Mouse (Mus musculus) bone marrow macrophage, adult 2 months (primary cell): ENCODE data around the gene D8Ertd738e.

Experiments
- CTCF ChIP-seq: IDR thresholded peaks from 2 replicates; pipeline ENCODE4 v1.5.1; 2012; ENCODE audit warnings: low read depth, mild to moderate bottlenecking, low read length, moderate library complexity
- POLR2A ChIP-seq: IDR thresholded peaks from 2 replicates; pipeline ENCODE4 v1.6.1; 2012; ENCODE audit warnings: mild to moderate bottlenecking, low read depth, low read length, borderline replicate concordance

GRCm38 (mm10) chr8:84213277-84213676 lies 36.2 kb downstream of the D8Ertd738e start:
- no peak for TF ChIP-seq POLR2A
- no peak for TF ChIP-seq CTCF
